Mouse (Mus musculus) inflammation-experienced regulatory T-cells (primary cell): ENCODE data around the gene Rab14. TPM values are rescaled to one million over a fixed set of nuclear protein-coding genes. Genes with fewer than 3 reads are reported as not detected.

Experiments
- polyA plus RNA-seq, 2 experiments: library from polyadenylated mRNA; unstranded; fragments of 100-300 nt; shearing (Covaris generic); gene quantifications; one replicate each; pipeline ENCODE4 v1.2.1; 2017

The Rab14 gene
- 100 to 1,000 TPM; 148 to 163 TPM for polyA plus RNA-seq

GRCm38 (mm10) chr2:35200898-35201668, at the start of gene Rab14:
TSS of gene Rab14 (minus strand) at chr2:35201120.

Other genes starting within 250 kb of the Rab14 start
- gene Traf1, start 239.3 kb downstream of the Rab14 start, polyA plus RNA-seq: 100 to 1,000 TPM; 305 to 432 TPM
- gene Hc, start 139.7 kb downstream of the Rab14 start, polyA plus RNA-seq: under 1 TPM; 0.20 to 0.60 TPM
- 1 to 10 TPM in 1 of 2 experiments, under 1 TPM in 1; 0.48 to 2.4 TPM for gene AI182371, start 99.6 kb downstream of the Rab14 start, polyA plus RNA-seq
- 100 to 1,000 TPM in 1 of 2 experiments, 10 to 100 TPM in 1; 86.2 to 101 TPM for gene Cntrl, start 91.6 kb downstream of the Rab14 start, polyA plus RNA-seq
- gene Gsn, start 55.3 kb upstream of the Rab14 start, polyA plus RNA-seq: 10 to 100 TPM; 28.1 to 30.6 TPM
- 1 to 10 TPM in 1 of 2 experiments, under 1 TPM in 1; 0.86 to 4.4 TPM for gene Stom, start 135.9 kb upstream of the Rab14 start, polyA plus RNA-seq
- under 1 TPM; 0.17 to 0.77 TPM for gene 4930568D16Rik, start 166.6 kb upstream of the Rab14 start, polyA plus RNA-seq
- under 1 TPM in 1 of 2 experiments, not detected in 1; 0.19 TPM for gene 4930402F06Rik, start 196.1 kb upstream of the Rab14 start, polyA plus RNA-seq